Mouse (Mus musculus) CH12.LX (cell line): Measurements from ENCODE around the gene Dhcr24. TPM values are rescaled to one million over a fixed set of nuclear protein-coding genes. Genes with fewer than 3 reads are reported as not detected.

Source experiments
- DNase-seq: peaks from one replicate; pipeline ENCODE4 v3.0.0-alpha.2; 2013; ENCODE audit errors: extremely low read depth
- H3K27ac ChIP-seq: 2 replicates; pipeline ENCODE4 v1.5.1; 2012; ENCODE audit warnings: low read depth, mild to moderate bottlenecking, control low read depth, moderate library complexity; ENCODE audit not compliant: insufficient read depth
- H3K27me3 ChIP-seq: replicated peaks from 2 replicates; pipeline ENCODE3; 2012; ENCODE audit warnings: inconsistent platforms
- H3K36me3 ChIP-seq, 2 experiments: replicated peaks in 1 of 2; 2 replicates each; pipeline versions ENCODE3 to v1.6.1; 2012; ENCODE audit warnings: inconsistent platforms in 1 of 2, low read length in 1 of 2, mild to moderate bottlenecking in 1 of 2, mixed read lengths in 1 of 2, moderate library complexity in 1 of 2; ENCODE audit not compliant: control insufficient read depth in 1 of 2, insufficient read depth in 1 of 2
- H3K4me1 ChIP-seq, 2 experiments: 2 replicates each; pipeline ENCODE4 v1.6.1; 2012; ENCODE audit warnings: inconsistent platforms in 1 of 2, moderate library complexity in 1 of 2; ENCODE audit not compliant: insufficient read depth in 2 of 2, control insufficient read depth in 1 of 2
- H3K4me2 ChIP-seq: 2 replicates; pipeline ENCODE4 v1.6.1; 2012; ENCODE audit warnings: low read depth, mild to moderate bottlenecking, control low read depth; ENCODE audit not compliant: poor library complexity, insufficient read depth, severe bottlenecking
- H3K4me3 ChIP-seq, 3 experiments: fragments of 150-350 bp in 1 of 3; sonication (generic) in 1 of 3; replicated peaks in 1 of 3; 2 replicates each; pipeline versions ENCODE3 to v1.5.1; 2011 to 2012; ENCODE audit warnings: low read depth in 2 of 3, low read length in 2 of 3, mild to moderate bottlenecking in 2 of 3, moderate library complexity in 2 of 3, control low read depth in 1 of 3, improper control_type of control experiment in 1 of 3, inconsistent platforms in 1 of 3, mixed read lengths in 1 of 3; ENCODE audit not compliant: poor library complexity in 1 of 3
- H3K79me2 ChIP-seq: replicated peaks from 2 replicates; pipeline ENCODE4 v1.6.1; 2012; ENCODE audit warnings: mild to moderate bottlenecking, moderate library complexity; ENCODE audit not compliant: control insufficient read depth, poor library complexity, insufficient read depth, severe bottlenecking; ENCODE audit errors: extremely low read depth
- H3K9ac ChIP-seq: 2 replicates; pipeline ENCODE4 v1.6.1; 2012; ENCODE audit warnings: low read depth, mild to moderate bottlenecking, control low read depth, moderate library complexity; ENCODE audit not compliant: insufficient read depth
- H3K9me3 ChIP-seq: replicated peaks from 2 replicates; pipeline ENCODE3; 2012; ENCODE audit warnings: low read length, inconsistent platforms, mixed read lengths
- BHLHE40 ChIP-seq: IDR thresholded peaks from 2 replicates; pipeline ENCODE4 v1.6.1; 2011; ENCODE audit warnings: mild to moderate bottlenecking, low read depth, low read length, improper control_type of control experiment
- CHD1 ChIP-seq: IDR thresholded peaks from 2 replicates; pipeline ENCODE4 v1.6.1; 2012; ENCODE audit warnings: low read depth, low read length, improper control_type of control experiment, inconsistent platforms
- CHD2 ChIP-seq: IDR thresholded peaks from 2 replicates; pipeline ENCODE4 v1.6.1; 2011; ENCODE audit warnings: low read length, improper control_type of control experiment
- CTCF ChIP-seq, 2 experiments: IDR thresholded peaks in 1 of 2; conservative IDR thresholded peaks in 1 of 2; 2 replicates each; pipeline ENCODE4 v1.5.1; 2011 to 2012; ENCODE audit warnings: low read depth in 2 of 2, low read length in 2 of 2, improper control_type of control experiment in 1 of 2, inconsistent platforms in 1 of 2, mild to moderate bottlenecking in 1 of 2, moderate library complexity in 1 of 2
- EP300 ChIP-seq: IDR thresholded peaks from 2 replicates; pipeline ENCODE4 v1.6.1; 2011; ENCODE audit warnings: low read length, improper control_type of control experiment
- ETS1 ChIP-seq: conservative IDR thresholded peaks from 2 replicates; pipeline ENCODE4 v1.6.1; 2012; ENCODE audit warnings: low read depth, mild to moderate bottlenecking, inconsistent platforms, low read length, improper control_type of control experiment, moderate library complexity
- HCFC1 ChIP-seq: IDR thresholded peaks from 2 replicates; pipeline ENCODE4 v1.6.1; 2012; ENCODE audit warnings: low read depth, mild to moderate bottlenecking, inconsistent platforms, low read length, improper control_type of control experiment
- IRF4 ChIP-seq: IDR thresholded peaks from 2 replicates; pipeline ENCODE4 v1.6.1; 2014; ENCODE audit warnings: low read depth, mild to moderate bottlenecking, inconsistent platforms, low read length, improper control_type of control experiment
- JUN ChIP-seq: IDR thresholded peaks from 2 replicates; pipeline ENCODE4 v1.6.1; 2011; ENCODE audit warnings: low read depth, mild to moderate bottlenecking, low read length, improper control_type of control experiment, moderate library complexity; ENCODE audit not compliant: insufficient read depth
- KAT2A ChIP-seq: IDR thresholded peaks from 2 replicates; pipeline ENCODE4 v1.6.1; 2012; ENCODE audit warnings: low read length, improper control_type of control experiment, inconsistent platforms; ENCODE audit not compliant: insufficient replicate concordance
- MAX ChIP-seq: IDR thresholded peaks from 2 replicates; pipeline ENCODE4 v1.6.1; 2011; ENCODE audit warnings: low read length, improper control_type of control experiment
- MEF2A ChIP-seq: IDR thresholded peaks from 2 replicates; pipeline ENCODE4 v1.6.1; 2014; ENCODE audit warnings: low read depth, mild to moderate bottlenecking, inconsistent platforms, low read length, improper control_type of control experiment, borderline replicate concordance
- NRF1 ChIP-seq: IDR thresholded peaks from 2 replicates; pipeline ENCODE4 v1.6.1; 2014; ENCODE audit warnings: low read depth, mild to moderate bottlenecking, inconsistent platforms, low read length, improper control_type of control experiment, moderate library complexity
- PAX5 ChIP-seq: IDR thresholded peaks from 2 replicates; pipeline ENCODE4 v1.6.1; 2012; ENCODE audit warnings: low read length, inconsistent platforms, mixed read lengths
- POLR2A ChIP-seq: IDR thresholded peaks from 2 replicates; pipeline ENCODE4 v1.6.1; 2011; ENCODE audit warnings: low read depth, mild to moderate bottlenecking, improper control_type of control experiment, low read length
- RAD21 ChIP-seq: IDR thresholded peaks from 2 replicates; pipeline ENCODE4 v1.6.1; 2011; ENCODE audit warnings: low read depth, mild to moderate bottlenecking, low read length, improper control_type of control experiment, moderate library complexity
- SMC3 ChIP-seq: IDR thresholded peaks from 2 replicates; pipeline ENCODE4 v1.6.1; 2011; ENCODE audit warnings: low read depth, low read length, improper control_type of control experiment
- TCF12 ChIP-seq: IDR thresholded peaks from 2 replicates; pipeline ENCODE4 v1.6.1; 2014; ENCODE audit warnings: low read depth, mild to moderate bottlenecking, inconsistent platforms, low read length, improper control_type of control experiment
- UBTF ChIP-seq: IDR thresholded peaks from 2 replicates; pipeline ENCODE4 v1.6.1; 2012; ENCODE audit warnings: low read depth, mild to moderate bottlenecking, inconsistent platforms, low read length, improper control_type of control experiment, moderate library complexity
- USF1 ChIP-seq: IDR thresholded peaks from 2 replicates; pipeline ENCODE4 v1.6.1; 2014; ENCODE audit warnings: low read depth, mild to moderate bottlenecking, inconsistent platforms, low read length, improper control_type of control experiment
- ZKSCAN1 ChIP-seq: IDR thresholded peaks from 2 replicates; pipeline ENCODE4 v1.6.1; 2012; ENCODE audit warnings: low read depth, inconsistent platforms, low read length, improper control_type of control experiment, borderline replicate concordance
- ZNF384 ChIP-seq: IDR thresholded peaks from 2 replicates; pipeline ENCODE4 v1.6.1; 2012; ENCODE audit warnings: low read depth, low read length, improper control_type of control experiment, inconsistent platforms
- dilution Hi-C: fragments of 300-500 bp; cut with MboI; formaldehyde crosslinking; loops from 2 replicates; pipeline ENCODE4 v1.14.3; 2020; ENCODE audit warnings: low sequenced_read_pairs; ENCODE audit not compliant: extremely low pct_unique_long_range_greater_than_20kb, extremely low pct_ligation_motif_present
- in situ Hi-C: fragments of 300-500 bp; cut with MboI; formaldehyde crosslinking; loops from 3 replicates; pipeline ENCODE4 v1.14.3; 2019; ENCODE audit warnings: low sequenced_read_pairs, low pct_ligation_motif_present, low pct_unique_long_range_greater_than_20kb, mixed read lengths
- polyA plus RNA-seq: library from polyadenylated mRNA; unstranded; fragments of >175 nt; gene quantifications from 2 replicates; pipeline ENCODE4 v1.2.1, GENCODE M21; 2012; ENCODE audit warnings: low read depth; ENCODE audit not compliant: insufficient read length
- total RNA-seq, 2 experiments: library from RNA; depleted of rRNA; stranded (reverse); fragments of 300-350 nt in 1 of 2; fragments of >200 nt in 1 of 2; gene quantifications; 2 replicates each; pipeline ENCODE4 v1.2.3; 2012 to 2014

Gene Dhcr24
- total and polyA plus RNA-seq, 3 experiments, result 41.4 to 90.5 (median 46.9) TPM

DNA sequence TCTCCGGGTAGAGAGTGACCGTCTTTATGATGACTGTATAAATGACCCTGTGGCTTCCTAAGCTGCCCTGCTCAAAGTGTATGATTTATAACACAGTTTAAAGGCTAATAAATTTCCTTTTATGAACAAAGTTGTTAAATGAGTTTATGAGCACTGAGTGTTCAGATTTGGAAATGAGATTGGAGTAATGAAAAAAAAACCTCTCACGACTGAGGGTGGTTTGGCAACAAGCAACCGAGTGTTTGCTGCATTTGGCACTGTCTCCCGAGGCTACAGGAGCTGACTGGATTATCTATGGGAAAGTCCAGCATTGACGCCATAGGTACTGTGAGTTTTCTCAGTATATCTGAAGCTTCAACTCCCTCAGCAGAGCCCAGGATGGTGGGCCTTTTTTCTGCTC lies 46.2 kb upstream of the Dhcr24 start:
- Histone ChIP-seq H3K27me3 (peaks cover 63% of the 10 kb centered on the region), H3K4me2 (no peak overlapping the region), H3K4me1 (no peaks in the 10 kb centered on the region), H3K9ac (no peak overlapping the region), H3K79me2 (no peaks in the 10 kb centered on the region), H3K4me3 (no peak overlapping the region), H3K9me3 (no peaks in the 10 kb centered on the region), H3K36me3 (no peaks in the 10 kb centered on the region), H3K27ac (no peak overlapping the region)
- dilution Hi-C loops (no loop called here), in situ Hi-C loops (no loop called here)
- TF ChIP-seq ZKSCAN1, result no peak
- no peak for TF ChIP-seq KAT2A
- TF ChIP-seq JUN, result no peak
- TF ChIP-seq PAX5, result no peak
- no peak for TF ChIP-seq USF1
- no peak for TF ChIP-seq MAX
- TF ChIP-seq HCFC1, result no peak
- no peak for TF ChIP-seq IRF4
- TF ChIP-seq CHD1, result no peak
- no peak for DNase-seq

DNA sequence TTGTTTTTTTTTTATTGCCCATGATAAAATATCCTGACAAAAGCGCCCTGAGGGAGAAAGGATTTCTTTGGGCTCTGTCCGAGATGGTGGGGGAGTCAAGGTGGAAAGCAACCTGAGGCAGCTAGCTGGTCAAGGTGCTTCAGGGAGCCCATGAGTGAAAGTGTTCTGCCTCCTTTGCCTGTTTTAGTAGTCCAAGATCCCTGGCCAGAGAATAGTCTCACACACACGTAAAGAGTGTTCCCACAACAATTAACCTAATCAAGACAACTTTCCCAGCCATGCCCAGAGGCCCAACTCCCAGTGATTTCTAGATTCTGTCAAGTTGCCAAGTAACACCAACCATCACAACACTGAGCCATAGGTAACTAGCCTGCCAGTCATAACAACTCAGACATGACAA lies 38.3 kb upstream of the Dhcr24 start:
- no peaks in the 10 kb centered on the region for H3K79me2 ChIP-seq
- in situ Hi-C loops, result no loop called here
- H3K4me1 ChIP-seq, result peaks cover 4 to 13% of the 10 kb centered on the region in 2 experiments
- H3K9me3 ChIP-seq, result no peaks in the 10 kb centered on the region
- dilution Hi-C loops, result no loop called here
- TF ChIP-seq MEF2A (no peak), BHLHE40 (no peak), ETS1 (no peak), TCF12 (no peak), CHD2 (no peak), EP300 (no peak), ZNF384 (no peak), NRF1 (no peak), IRF4 (no peak), USF1 (no peak), RAD21 (no peak), CTCF (conservative IDR thresholded peaks at IDR 0.05 in 1 of 2, IDR thresholded peaks at IDR 0.05 in 1 of 2; ENCODE audit: low read depth in 2 of 2, low read length in 2 of 2) (no peak), UBTF (no peak), POLR2A (no peak), CHD1 (no peak), SMC3 (no peak)
- TF ChIP-seq, all 38 proteins: peak for 0
- Histone ChIP-seq H3K27me3 (peaks cover 14% of the 10 kb centered on the region), H3K27ac (no peak overlapping the region), H3K4me2 (no peak overlapping the region), H3K4me3 (no peak overlapping the region), H3K9ac (no peak overlapping the region), H3K36me3 (no peaks in the 10 kb centered on the region)
- no peak for DNase-seq
